Mouse (Mus musculus): ENCODE data around the gene Draxin. TPM values are rescaled to one million over a fixed set of nuclear protein-coding genes. Genes with fewer than 3 reads are reported as not detected.
"Not testable (repeated sequence)": the region's sequence is repeated elsewhere in the genome, so short reads cannot be mapped to it uniquely, and the experiment has no call there.

Draxin gene
- 0.76 and 0.80 TPM in 2 replicates for polyA plus RNA-seq (2015; fragmentation: Nextera tagmentation; extraction: Ambion mirVana)

GRCm38 (mm10) chr4:148130561-148131413 is at the start of gene Draxin:
Gene Draxin, minus strand, starts transcription at chr4:148130698.
- under 1% methylated on average over 79 of the region's 87 CpGs for WGBS

GRCm38 (mm10) chr4:148177716-148178115 is 47.2 kb upstream of the Draxin start:
- no peaks in the 10 kb centered on the region for H3K36me3 ChIP-seq
- no peak overlapping the region for H3K4me2 ChIP-seq (replicated peaks)
- H3K4me3 ChIP-seq, result no peak overlapping the region
- no peak for ATAC-seq (ENCODE audit: low FRiP score, low read depth)
- peaks cover 7% of the 10 kb centered on the region for H3K4me1 ChIP-seq
- no peak overlapping the region for H3K27ac ChIP-seq
- H3K27me3 ChIP-seq, result peaks cover 69% of the 10 kb centered on the region
- H3K9ac ChIP-seq, result no peak overlapping the region
- no peaks in the 10 kb centered on the region for H3K9me3 ChIP-seq

More at GRCm38 (mm10) chr4:148130561-148131413, at the start of gene Draxin:
- no peaks in the 10 kb centered on the region for H3K9me3 ChIP-seq
- peaks cover 15% of the 10 kb centered on the region for H3K4me1 ChIP-seq
- H3K27me3 ChIP-seq, result peaks cover 23% of the 10 kb centered on the region
- peak within 1 kb of the TSS; percentile 87 for H3K9ac ChIP-seq
- peak within 1 kb of the TSS; percentile 67; the same call in 1 of the 2 replicates for H3K27ac ChIP-seq
- peak; percentile 89 for ATAC-seq (ENCODE audit: low FRiP score, low read depth)
- H3K4me3 ChIP-seq, result peak within 1 kb of the TSS; percentile 79
- H3K4me2 ChIP-seq (replicated peaks), result peak within 1 kb of the TSS; percentile 91
- no peaks in the 10 kb centered on the region for H3K36me3 ChIP-seq

- H3K36me3 ChIP-seq; H3K9ac ChIP-seq; H3K27ac ChIP-seq; H3K4me3 ChIP-seq; H3K4me2 ChIP-seq (replicated peaks); ATAC-seq (ENCODE audit: low FRiP score, low read depth); H3K9me3 ChIP-seq; H3K4me1 ChIP-seq: not testable (repeated sequence)
- H3K27me3 ChIP-seq, result peaks cover 77% of the 10 kb centered on the region
- WGBS, result 72% methylated on average over 5 of the region's 6 CpGs
These were observed 46.1 kb upstream of the Draxin start for GRCm38 (mm10) chr4:148176603-148177002.

DNA sequence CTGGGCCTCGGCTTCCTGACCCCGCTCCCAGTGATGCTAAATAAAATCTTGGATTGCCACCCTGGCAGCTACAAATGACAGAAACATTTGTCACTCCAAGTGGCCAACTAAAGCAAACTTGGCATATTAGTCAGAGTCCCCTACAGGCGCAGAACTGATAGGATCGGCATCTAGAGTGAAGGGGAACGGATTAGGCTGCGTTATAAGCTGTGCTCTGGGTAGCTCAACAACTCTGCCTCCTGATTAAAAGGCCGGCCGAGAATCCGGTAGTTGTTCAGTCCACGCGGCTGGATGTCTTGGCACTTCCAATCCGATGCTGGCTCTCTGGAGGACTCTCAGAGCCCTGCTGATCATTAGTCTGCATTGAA is 44.0 kb upstream of the Draxin start:
- Histone ChIP-seq H3K4me3 (no peak overlapping the region), H3K9me3 (no peaks in the 10 kb centered on the region), H3K36me3 (no peaks in the 10 kb centered on the region), H3K9ac (no peak overlapping the region), H3K27ac (no peak overlapping the region), H3K27me3 (peaks cover 93% of the 10 kb centered on the region), H3K4me2 (replicated peaks) (peak overlapping the region; percentile 45; the same call in 1 of the 2 replicates), H3K4me1 (peaks cover 7% of the 10 kb centered on the region)
- 16% methylated on average over 12 of the region's 12 CpGs for WGBS
- ATAC-seq (ENCODE audit: low FRiP score, low read depth), result no peak

DNA sequence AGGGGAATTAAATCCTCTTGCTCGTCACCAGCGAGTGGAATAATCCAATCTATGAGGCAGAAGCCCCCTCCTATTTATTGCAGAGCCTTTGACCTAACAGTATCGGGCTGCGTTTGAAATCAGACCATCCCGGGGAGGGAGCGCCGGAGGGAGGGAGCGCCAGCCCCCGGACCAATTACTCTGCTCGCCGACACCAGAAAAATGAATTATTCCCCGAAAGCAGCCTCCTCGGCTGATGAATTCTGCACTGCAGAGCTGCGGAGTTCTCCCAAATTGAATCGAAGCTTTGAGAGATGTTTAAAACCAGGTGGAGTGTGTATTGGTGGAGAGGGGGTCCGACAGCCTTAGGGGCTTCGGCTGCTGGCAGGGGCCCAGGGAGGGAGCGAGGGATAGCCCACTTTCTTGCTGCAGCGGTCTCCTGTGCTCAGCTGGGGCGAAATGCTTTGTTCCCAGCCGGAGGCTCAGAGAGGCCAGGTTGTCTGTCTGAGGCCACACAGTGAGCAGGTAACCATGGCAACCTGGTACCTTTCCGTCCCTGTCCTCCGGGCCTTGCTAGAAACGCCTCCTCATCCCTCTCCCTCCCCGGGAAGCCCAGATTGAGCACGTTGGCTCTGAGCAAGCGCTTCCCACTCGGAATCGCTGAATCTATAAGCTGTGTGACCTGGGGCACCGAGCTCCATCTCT is 43.5 kb upstream of the Draxin start:
- Histone ChIP-seq H3K9me3 (no peaks in the 10 kb centered on the region), H3K36me3 (no peaks in the 10 kb centered on the region), H3K4me3 (peak overlapping the region; percentile 22), H3K27ac (no peak overlapping the region), H3K4me2 (replicated peaks) (peak overlapping the region; percentile 45), H3K4me1 (peaks cover 7% of the 10 kb centered on the region), H3K27me3 (peaks cover 91% of the 10 kb centered on the region), H3K9ac (no peak overlapping the region; the same call in 1 of the 2 replicates)
- no peak for ATAC-seq (ENCODE audit: low FRiP score, low read depth)
- WGBS, result under 1% methylated on average over 30 of the region's 30 CpGs

DNA sequence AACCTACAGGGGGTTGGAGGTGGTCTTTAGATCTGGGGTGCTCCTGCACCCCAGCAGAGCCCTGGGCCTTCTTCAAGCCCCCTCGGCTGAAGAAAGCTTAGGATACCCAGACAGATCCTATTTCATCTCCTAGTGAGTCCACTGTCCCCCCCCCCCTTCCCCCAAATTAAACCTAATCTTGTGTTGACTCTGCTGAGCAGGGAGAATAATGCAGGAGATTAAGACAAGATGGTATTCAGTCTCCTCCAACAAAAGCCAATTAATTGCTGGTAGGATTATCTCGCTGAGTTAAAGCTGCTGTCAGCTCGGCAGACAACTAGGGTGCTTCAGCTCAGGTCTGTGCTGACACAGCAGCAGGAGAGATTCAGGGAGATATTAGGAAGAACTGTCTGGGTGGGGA is 40.8 kb upstream of the Draxin start:
- no peak overlapping the region for H3K27ac ChIP-seq
- H3K4me1 ChIP-seq, result peaks cover 14% of the 10 kb centered on the region
- no peak for ATAC-seq (ENCODE audit: low FRiP score, low read depth)
- no peak overlapping the region for H3K9ac ChIP-seq
- no peaks in the 10 kb centered on the region for H3K36me3 ChIP-seq
- peaks cover 90% of the 10 kb centered on the region for H3K27me3 ChIP-seq
- no peaks in the 10 kb centered on the region for H3K9me3 ChIP-seq
- no peak overlapping the region for H3K4me3 ChIP-seq
- 55% methylated on average over 3 of the region's 3 CpGs for WGBS
- no peak overlapping the region for H3K4me2 ChIP-seq (replicated peaks)

DNA sequence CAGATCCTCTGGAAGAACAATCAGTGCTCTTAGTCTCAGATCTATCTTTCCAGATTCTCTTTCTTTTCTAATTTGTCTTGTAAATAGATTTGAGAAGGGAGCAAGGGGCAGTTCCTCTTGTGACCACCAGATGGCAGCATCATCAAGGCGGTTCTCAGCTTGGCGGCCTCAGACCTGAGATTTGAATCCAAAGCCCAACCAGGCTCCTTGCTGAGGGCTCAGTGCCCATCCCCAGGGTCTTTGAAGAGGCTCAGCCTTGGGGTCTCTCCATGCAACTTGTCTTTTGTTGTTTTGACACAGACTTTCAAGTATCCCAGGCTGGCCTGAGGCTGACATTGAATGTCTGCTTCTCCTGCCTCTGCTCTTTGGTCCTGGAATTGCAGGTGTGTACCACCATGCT is 40.3 kb upstream of the Draxin start:
- no peak overlapping the region for H3K27ac ChIP-seq
- H3K27me3 ChIP-seq, result peaks cover 90% of the 10 kb centered on the region
- H3K4me2 ChIP-seq (replicated peaks), result no peak overlapping the region
- no peak overlapping the region for H3K4me3 ChIP-seq
- peaks cover 18% of the 10 kb centered on the region for H3K4me1 ChIP-seq
- no peaks in the 10 kb centered on the region for H3K36me3 ChIP-seq
- H3K9me3 ChIP-seq, result no peaks in the 10 kb centered on the region
- 0% methylated on average over 2 of the region's 2 CpGs for WGBS
- ATAC-seq (ENCODE audit: low FRiP score, low read depth), result no peak
- no peak overlapping the region for H3K9ac ChIP-seq

GRCm38 (mm10) chr4:148169586-148169985 is 39.1 kb upstream of the Draxin start:
- H3K4me1 ChIP-seq, result peaks cover 27% of the 10 kb centered on the region
- no peak overlapping the region for H3K4me2 ChIP-seq (replicated peaks)
- peaks cover 90% of the 10 kb centered on the region for H3K27me3 ChIP-seq
- no peak overlapping the region for H3K27ac ChIP-seq
- no peak overlapping the region for H3K9ac ChIP-seq
- 21% methylated on average over 15 of the region's 15 CpGs for WGBS
- H3K4me3 ChIP-seq, result no peak overlapping the region
- H3K9me3 ChIP-seq, result no peaks in the 10 kb centered on the region
- no peak for ATAC-seq (ENCODE audit: low FRiP score, low read depth)
- H3K36me3 ChIP-seq, result no peaks in the 10 kb centered on the region

DNA sequence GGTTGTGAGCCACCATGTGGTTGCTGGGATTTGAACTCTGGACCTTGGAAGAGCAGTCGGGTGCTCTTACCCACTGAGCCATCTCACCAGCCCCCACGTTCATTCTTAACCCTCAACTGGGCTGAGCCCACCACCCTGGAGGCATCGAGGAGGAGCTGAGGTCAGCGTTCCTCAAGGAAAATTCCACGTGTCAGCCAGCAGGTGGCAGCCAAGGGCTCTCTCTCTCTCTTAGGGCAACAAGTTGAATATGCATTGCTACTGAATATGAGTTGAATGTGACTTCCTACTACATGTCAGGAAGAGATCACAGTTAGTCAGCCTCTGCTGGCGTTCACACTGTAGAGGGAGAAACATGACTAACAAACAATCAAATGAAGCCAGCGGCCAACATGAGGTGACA is 37.8 kb upstream of the Draxin start:
- H3K9ac ChIP-seq, result no peak overlapping the region
- ATAC-seq (ENCODE audit: low FRiP score, low read depth), result no peak
- H3K36me3 ChIP-seq, result no peaks in the 10 kb centered on the region
- H3K27me3 ChIP-seq, result peaks cover 90% of the 10 kb centered on the region
- H3K27ac ChIP-seq, result no peak overlapping the region
- 23% methylated on average over 7 of the region's 7 CpGs for WGBS
- H3K4me2 ChIP-seq (replicated peaks), result no peak overlapping the region
- H3K4me3 ChIP-seq, result no peak overlapping the region
- peaks cover 28% of the 10 kb centered on the region for H3K4me1 ChIP-seq
- H3K9me3 ChIP-seq, result no peaks in the 10 kb centered on the region

DNA sequence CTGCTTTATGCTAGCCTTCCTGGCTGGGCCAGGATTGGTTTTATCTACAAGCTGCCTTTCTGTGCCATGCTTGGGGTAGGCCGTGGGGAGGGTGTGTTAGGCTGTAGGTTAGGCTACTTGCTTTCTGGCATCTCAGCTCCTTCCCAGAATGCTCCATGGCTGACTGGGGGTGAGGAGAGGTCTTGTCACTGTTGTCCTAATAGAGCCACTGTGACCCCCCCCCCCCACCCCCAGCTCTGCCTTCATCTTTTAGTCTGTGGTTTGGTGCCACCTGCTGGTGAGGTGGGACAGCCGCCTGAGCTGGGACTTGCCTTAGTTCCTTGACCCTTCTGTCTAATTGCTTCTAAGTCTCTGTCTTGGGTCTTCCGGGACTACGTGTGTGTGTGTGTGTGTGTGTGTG is 36.5 kb upstream of the Draxin start:
- Histone ChIP-seq H3K36me3 (no peaks in the 10 kb centered on the region), H3K4me3 (0 out of 2 replicates have a peak overlapping the region, but pooled peaks have one; percentile 19), H3K27me3 (peaks cover 90% of the 10 kb centered on the region), H3K9ac (no peak overlapping the region), H3K27ac (no peak overlapping the region), H3K9me3 (no peaks in the 10 kb centered on the region), H3K4me1 (peaks cover 28% of the 10 kb centered on the region), H3K4me2 (replicated peaks) (peak overlapping the region; percentile 44)
- no peak for ATAC-seq (ENCODE audit: low FRiP score, low read depth)
- 20% methylated on average over 4 of the region's 4 CpGs for WGBS

DNA sequence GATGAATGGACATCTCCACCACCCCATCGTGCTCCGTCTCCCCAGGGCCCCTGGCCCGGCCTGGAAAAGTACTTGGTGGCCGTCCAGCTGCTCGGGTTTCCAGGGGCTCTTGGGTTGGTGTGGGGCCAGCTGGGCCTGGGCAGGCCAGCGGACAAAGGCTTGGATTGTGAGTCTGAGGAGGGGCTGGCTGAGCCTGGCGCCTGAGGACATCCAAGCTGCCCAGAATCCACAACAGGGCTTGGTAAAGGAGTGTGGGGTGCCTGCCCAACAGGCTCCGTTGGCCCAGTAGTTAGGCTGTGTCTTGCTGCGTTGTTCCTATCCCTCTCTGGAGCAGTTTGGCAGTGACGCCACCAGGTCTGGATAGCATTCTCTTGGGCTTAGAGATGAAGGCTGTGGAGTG is 35.9 kb upstream of the Draxin start:
- no peaks in the 10 kb centered on the region for H3K36me3 ChIP-seq
- peak overlapping the region; percentile 25; the same call in 1 of the 2 replicates for H3K9ac ChIP-seq
- WGBS, result 5% methylated on average over 10 of the region's 10 CpGs
- H3K27me3 ChIP-seq, result peaks cover 90% of the 10 kb centered on the region
- ATAC-seq (ENCODE audit: low FRiP score, low read depth), result no peak
- H3K4me3 ChIP-seq, result 0 out of 2 replicates have a peak overlapping the region, but pooled peaks have one; percentile 19
- no peak overlapping the region for H3K27ac ChIP-seq
- peaks cover 28% of the 10 kb centered on the region for H3K4me1 ChIP-seq
- H3K9me3 ChIP-seq, result no peaks in the 10 kb centered on the region
- H3K4me2 ChIP-seq (replicated peaks), result peak overlapping the region; percentile 44

DNA sequence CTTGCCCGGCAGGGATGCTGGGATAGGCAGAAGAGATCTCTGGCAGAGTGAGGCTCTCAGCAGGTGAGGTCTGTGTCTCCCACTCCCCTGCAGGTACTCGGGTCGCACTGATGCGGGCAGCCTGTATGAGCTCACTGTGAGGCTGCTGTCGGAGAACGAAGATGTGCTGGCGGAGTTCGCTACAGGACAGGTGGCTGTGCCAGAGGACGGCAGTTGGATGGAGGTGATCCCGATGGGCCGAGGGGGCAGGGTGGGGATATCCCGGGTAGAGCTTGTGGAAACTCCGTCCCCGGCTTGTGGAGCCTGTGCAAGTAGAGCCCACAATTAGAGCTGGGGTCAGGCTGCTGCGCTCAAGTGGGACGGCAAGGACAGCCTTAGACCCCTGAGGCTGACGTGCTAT is 35.1 kb upstream of the Draxin start:
- Histone ChIP-seq H3K4me1 (peaks cover 37% of the 10 kb centered on the region), H3K9me3 (no peaks in the 10 kb centered on the region), H3K9ac (no peak overlapping the region), H3K27me3 (peaks cover 92% of the 10 kb centered on the region), H3K27ac (no peak overlapping the region), H3K4me2 (replicated peaks) (no peak overlapping the region), H3K36me3 (no peaks in the 10 kb centered on the region), H3K4me3 (no peak overlapping the region)
- no peak for ATAC-seq (ENCODE audit: low FRiP score, low read depth)
- WGBS, result 8% methylated on average over 17 of the region's 17 CpGs

Data from limb, embryonic 13.5 days (tissue).